Mouse (Mus musculus): ENCODE data around the gene Cyth1.

- TF ChIP-seq POLR2A (IDR thresholded peaks at IDR 0.05; ENCODE audit: low read depth, low read length), result no peak
- no peak for TF ChIP-seq CTCF (conservative IDR thresholded peaks at IDR 0.05; ENCODE audit: insufficient read depth, insufficient read length, low read depth, low read length)
Observed at GRCm38 (mm10) chr11:118256371-118256770, 8.0 kb upstream of the Cyth1 start.

Data from kidney, adult 2 months (tissue).